Mouse (Mus musculus) lung, embryonic 14.5 days (tissue): ENCODE data around the gene Pcsk2. TPM values are rescaled to one million over a fixed set of nuclear protein-coding genes. Genes with fewer than 3 reads are reported as not detected.

ENCODE experiments used
- ATAC-seq: fragments of 200-750 bp; cut with Nextera tagmentation; 2 replicates; pipeline ENCODE4 v1.8.0; 2017; ENCODE audit warnings: mild to moderate bottlenecking, moderate TSS enrichment, moderate library complexity; ENCODE audit not compliant: insufficient read depth
- DNase-seq: peaks from one replicate; pipeline ENCODE4 v3.0.0-alpha.2; 2015
- H3K27ac ChIP-seq: fragments of 300-500 bp; sonication (generic); 2 replicates; pipeline ENCODE4 v1.5.1; 2014; ENCODE audit warnings: low read depth, mild to moderate bottlenecking, moderate library complexity
- H3K27me3 ChIP-seq: fragments of 300-500 bp; sonication (generic); 2 replicates; pipeline ENCODE4 v1.6.1; 2014; ENCODE audit warnings: low read length, control low read depth; ENCODE audit not compliant: insufficient read depth
- H3K36me3 ChIP-seq: fragments of 300-500 bp; sonication (generic); 2 replicates; pipeline ENCODE4 v1.6.1; 2014; ENCODE audit warnings: control low read depth; ENCODE audit not compliant: insufficient read depth
- H3K4me1 ChIP-seq: fragments of 300-500 bp; sonication (generic); 2 replicates; pipeline ENCODE4 v1.6.1; 2014; ENCODE audit warnings: antibody characterized with exemption, control low read depth; ENCODE audit not compliant: insufficient read depth
- H3K4me2 ChIP-seq: fragments of 300-500 bp; sonication (generic); 2 replicates; pipeline ENCODE4 v1.6.1; 2014; ENCODE audit warnings: mild to moderate bottlenecking
- H3K4me3 ChIP-seq: fragments of 300-500 bp; sonication (generic); 2 replicates; pipeline ENCODE4 v1.5.1; 2014; ENCODE audit warnings: low read depth, low read length
- H3K9ac ChIP-seq: fragments of 300-500 bp; sonication (generic); 2 replicates; pipeline ENCODE4 v1.6.1; 2014
- H3K9me3 ChIP-seq: fragments of 300-500 bp; sonication (generic); 2 replicates; pipeline ENCODE4 v1.6.1; 2016; ENCODE audit warnings: low read depth, low read length, control low read depth
- CTCF ChIP-seq: IDR thresholded peaks from 2 replicates; pipeline ENCODE4 v1.5.1; 2016; ENCODE audit warnings: antibody characterized with exemption, low read depth
- WGBS: fragments of 180-500 bp; shearing (Covaris S2); extraction: QIAGEN DNeasy Blood & Tissue Kit; methylation state at CpG from one replicate; pipeline ENCODE4 v1.1.7; 2014; 5-methylcytosine and 5-hydroxymethylcytosine counted together
- polyA plus RNA-seq: library from polyadenylated mRNA; unstranded; fragments of >200 nt; fragmentation: Nextera tagmentation; extraction: Ambion mirVana; gene quantifications from 2 replicates; pipeline ENCODE4 v1.2.1, GENCODE M21; 2014

Gene Pcsk2
- polyA plus RNA-seq, 1 experiment from 2014 or later: 0.04 TPM

- ATAC-seq (no peak), DNase-seq (peak; percentile 68)
- Histone ChIP-seq H3K27ac (no peak overlapping the region), H3K9me3 (no peaks in the 10 kb centered on the region), H3K4me3 (no peak overlapping the region), H3K27me3 (no peaks in the 10 kb centered on the region), H3K4me2 (no peak overlapping the region), H3K4me1 (no peaks in the 10 kb centered on the region), H3K9ac (no peak overlapping the region), H3K36me3 (no peaks in the 10 kb centered on the region)
- TF ChIP-seq CTCF: peak; percentile 56
- WGBS: 10% methylated on average over 4 of the region's 4 CpGs
Measured at GRCm38 (mm10) chr2:143776448-143776847, 230.5 kb downstream of the Pcsk2 start.

DNA sequence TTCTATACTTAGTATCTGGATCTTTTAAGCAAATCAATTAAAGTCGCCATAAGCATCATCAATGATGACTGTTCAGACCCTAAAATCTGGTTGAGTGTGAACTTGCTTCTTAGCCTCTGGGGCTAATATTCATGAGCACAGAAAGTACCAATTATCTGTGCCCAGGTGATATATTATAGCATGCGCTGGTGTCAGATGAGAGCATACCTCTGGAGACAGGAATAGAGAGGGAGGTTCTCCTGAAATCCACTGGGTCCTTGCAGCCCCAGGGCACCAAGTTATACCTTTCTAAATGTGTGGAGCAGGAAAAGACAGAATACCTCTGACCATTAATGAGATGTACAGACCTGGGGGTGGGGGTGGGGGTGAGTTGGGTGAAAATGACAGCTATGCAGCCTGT, 234.4 kb downstream of the Pcsk2 start:
- 76% methylated on average over 2 of the region's 2 CpGs for WGBS
- ATAC-seq (no peak), DNase-seq (no peak)
- Histone ChIP-seq H3K27me3 (no peaks in the 10 kb centered on the region), H3K36me3 (no peaks in the 10 kb centered on the region), H3K9ac (no peak overlapping the region), H3K27ac (no peak overlapping the region), H3K4me1 (no peaks in the 10 kb centered on the region), H3K4me2 (no peak overlapping the region), H3K4me3 (no peak overlapping the region), H3K9me3 (no peaks in the 10 kb centered on the region)
- TF ChIP-seq CTCF: no peak

DNA sequence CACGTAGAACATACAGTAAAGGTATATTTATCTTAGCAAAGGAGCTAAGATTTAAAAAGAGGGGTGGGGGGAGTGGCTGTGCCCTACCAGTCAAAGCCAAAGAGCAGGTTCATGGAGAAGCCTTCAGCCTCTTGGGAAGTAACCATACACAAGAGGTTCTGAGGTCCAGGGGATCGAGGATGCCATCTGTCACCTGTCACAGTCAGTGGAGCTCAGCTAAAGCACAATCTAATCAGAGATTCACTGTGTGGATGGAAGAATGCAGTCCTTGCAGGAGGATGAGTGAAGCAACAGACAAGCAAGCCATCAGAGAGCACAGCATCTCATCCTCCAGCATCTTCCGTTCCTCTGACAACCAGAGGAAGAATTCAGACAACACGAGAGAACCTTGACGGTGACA, 244.0 kb downstream of the Pcsk2 start:
- no peak for ATAC-seq
- DNase-seq: no peak
- WGBS: 72% methylated on average over 5 of the region's 5 CpGs
- no peak overlapping the region for H3K4me2 ChIP-seq
- H3K4me1 ChIP-seq: no peaks in the 10 kb centered on the region
- no peak overlapping the region for H3K9ac ChIP-seq
- TF ChIP-seq CTCF: no peak
- no peaks in the 10 kb centered on the region for H3K9me3 ChIP-seq
- no peaks in the 10 kb centered on the region for H3K36me3 ChIP-seq
- no peak overlapping the region for H3K4me3 ChIP-seq
- H3K27ac ChIP-seq: no peak overlapping the region
- H3K27me3 ChIP-seq: no peaks in the 10 kb centered on the region

GRCm38 (mm10) chr2:143795858-143796257, 249.9 kb downstream of the Pcsk2 start:
- no peak overlapping the region for H3K27ac ChIP-seq
- H3K9me3 ChIP-seq: no peaks in the 10 kb centered on the region
- ATAC-seq (no peak), DNase-seq (no peak)
- H3K27me3 ChIP-seq: no peaks in the 10 kb centered on the region
- H3K4me2 ChIP-seq: no peak overlapping the region
- no peaks in the 10 kb centered on the region for H3K36me3 ChIP-seq
- H3K9ac ChIP-seq: no peak overlapping the region
- no peak overlapping the region for H3K4me3 ChIP-seq
- H3K4me1 ChIP-seq: no peaks in the 10 kb centered on the region
- TF ChIP-seq CTCF: no peak
- WGBS: 77% methylated on average over 4 of the region's 4 CpGs

GRCm38 (mm10) chr2:143796335-143797013, 250.5 kb downstream of the Pcsk2 start:
- Histone ChIP-seq H3K4me3 (no peak overlapping the region), H3K9me3 (no peaks in the 10 kb centered on the region), H3K36me3 (no peaks in the 10 kb centered on the region), H3K27ac (no peak overlapping the region), H3K27me3 (no peaks in the 10 kb centered on the region), H3K4me1 (no peaks in the 10 kb centered on the region), H3K9ac (no peak overlapping the region), H3K4me2 (no peak overlapping the region)
- TF ChIP-seq CTCF: no peak
- WGBS: 63% methylated on average over 4 of the region's 4 CpGs
- DNase-seq (no peak), ATAC-seq (no peak)

DNA sequence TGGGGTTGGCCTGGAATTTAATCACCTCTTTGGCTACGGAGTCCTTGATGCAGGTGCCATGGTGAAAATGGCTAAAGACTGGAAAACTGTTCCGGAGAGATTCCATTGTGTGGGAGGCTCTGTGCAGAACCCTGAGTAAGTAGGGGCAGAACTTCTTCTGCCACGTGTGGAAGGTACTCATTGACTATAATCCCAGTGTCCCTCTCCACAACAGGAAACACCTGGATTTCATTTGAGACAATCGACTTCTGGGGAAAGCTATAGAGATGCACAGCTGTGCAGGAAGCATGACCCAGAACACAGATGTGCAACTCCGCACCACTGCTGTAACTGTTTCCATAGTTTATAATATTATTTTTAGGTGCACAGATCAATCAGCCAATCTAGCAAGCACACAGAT, 255.1 kb downstream of the Pcsk2 start:
- no peak overlapping the region for H3K27ac ChIP-seq
- ATAC-seq (no peak), DNase-seq (no peak)
- no peaks in the 10 kb centered on the region for H3K36me3 ChIP-seq
- no peak overlapping the region for H3K4me3 ChIP-seq
- no peaks in the 10 kb centered on the region for H3K9me3 ChIP-seq
- TF ChIP-seq CTCF: no peak
- 75% methylated on average over 5 of the region's 5 CpGs for WGBS
- H3K4me2 ChIP-seq: no peak overlapping the region
- H3K9ac ChIP-seq: no peak overlapping the region
- H3K27me3 ChIP-seq: no peaks in the 10 kb centered on the region
- no peaks in the 10 kb centered on the region for H3K4me1 ChIP-seq

GRCm38 (mm10) chr2:143806140-143806923, 260.4 kb downstream of the Pcsk2 start:
- H3K4me3 ChIP-seq: no peak overlapping the region
- no peak for TF ChIP-seq CTCF
- no peak overlapping the region for H3K4me2 ChIP-seq
- peak; percentile 56 for DNase-seq
- H3K9ac ChIP-seq: no peak overlapping the region
- H3K36me3 ChIP-seq: no peaks in the 10 kb centered on the region
- ATAC-seq: peak; percentile 91
- H3K9me3 ChIP-seq: no peaks in the 10 kb centered on the region
- no peaks in the 10 kb centered on the region for H3K27me3 ChIP-seq
- no peaks in the 10 kb centered on the region for H3K4me1 ChIP-seq
- 46% methylated on average over 15 of the region's 15 CpGs for WGBS
- peak overlapping the region; percentile 59 for H3K27ac ChIP-seq
